Mouse (Mus musculus) liver, embryonic 13.5 days (tissue): Measurements from ENCODE around the gene Cops9. TPM values are rescaled to one million over a fixed set of nuclear protein-coding genes. Genes with fewer than 3 reads are reported as not detected.
A peak's percentile ranks its signal among the peaks of the same experiment; 100 is the strongest.

Source experiments
- ATAC-seq: fragments of 200-750 bp; cut with Nextera tagmentation; 2 replicates; pipeline ENCODE4 v1.8.0; 2017; ENCODE audit warnings: low read depth, mild to moderate bottlenecking, moderate number of reproducible peaks, moderate library complexity
- DNase-seq: peaks from one replicate; pipeline ENCODE4 v3.0.0; 2022
- H3K27ac ChIP-seq: fragments of 300-500 bp; sonication (generic); 2 replicates; pipeline ENCODE4 v1.5.1; 2015; ENCODE audit warnings: moderate library complexity, mild to moderate bottlenecking, inconsistent platforms
- H3K27me3 ChIP-seq: fragments of 300-500 bp; sonication (generic); 2 replicates; pipeline ENCODE4 v1.6.1; 2015; ENCODE audit warnings: mild to moderate bottlenecking, inconsistent platforms
- H3K36me3 ChIP-seq: fragments of 300-500 bp; sonication (generic); 2 replicates; pipeline ENCODE4 v1.6.1; 2015; ENCODE audit warnings: mild to moderate bottlenecking, inconsistent platforms
- H3K4me1 ChIP-seq: fragments of 300-500 bp; sonication (generic); replicated peaks from 2 replicates; pipeline ENCODE4 v1.6.1; 2015; ENCODE audit warnings: inconsistent platforms
- H3K4me2 ChIP-seq: fragments of 300-500 bp; sonication (generic); 2 replicates; pipeline ENCODE4 v1.6.1; 2015; ENCODE audit warnings: inconsistent platforms, mild to moderate bottlenecking, moderate library complexity
- H3K4me3 ChIP-seq: fragments of 300-500 bp; sonication (generic); replicated peaks from 2 replicates; pipeline ENCODE4 v1.5.1; 2015; ENCODE audit warnings: mild to moderate bottlenecking, inconsistent platforms
- H3K9ac ChIP-seq: fragments of 300-500 bp; sonication (generic); 2 replicates; pipeline ENCODE4 v1.6.1; 2015; ENCODE audit warnings: mild to moderate bottlenecking, inconsistent platforms
- H3K9me3 ChIP-seq: fragments of 300-500 bp; sonication (generic); replicated peaks from 2 replicates; pipeline ENCODE4 v1.6.1; 2016; ENCODE audit warnings: inconsistent platforms
- WGBS: fragments of 180-500 bp; shearing (Covaris S2); methylation state at CpG from one replicate; pipeline ENCODE4 v1.1.7; 2015; ENCODE audit not compliant: insufficient replicate concordance; 5-methylcytosine and 5-hydroxymethylcytosine counted together
- polyA plus RNA-seq: library from polyadenylated mRNA; unstranded; fragments of >200 nt; fragmentation: Nextera tagmentation; extraction: Ambion mirVana; gene quantifications from 2 replicates; pipeline ENCODE4 v1.2.1, GENCODE M21; 2015

The Cops9 gene
- polyA plus RNA-seq, 1 experiment from 2014 or later: 226 TPM

GRCm38 (mm10) chr1:92669430-92669829, 27.6 kb upstream of the Cops9 start:
- no peaks in the 10 kb centered on the region for H3K36me3 ChIP-seq
- H3K4me1 ChIP-seq: no peaks in the 10 kb centered on the region
- no peak overlapping the region for H3K27ac ChIP-seq
- ATAC-seq: no peak
- H3K27me3 ChIP-seq: no peaks in the 10 kb centered on the region
- DNase-seq: no peak
- H3K4me2 ChIP-seq: no peak overlapping the region
- no peaks in the 10 kb centered on the region for H3K9me3 ChIP-seq
- H3K4me3 ChIP-seq: no peak overlapping the region
- 66% methylated on average over 3 of the region's 3 CpGs for WGBS
- no peak overlapping the region for H3K9ac ChIP-seq

DNA sequence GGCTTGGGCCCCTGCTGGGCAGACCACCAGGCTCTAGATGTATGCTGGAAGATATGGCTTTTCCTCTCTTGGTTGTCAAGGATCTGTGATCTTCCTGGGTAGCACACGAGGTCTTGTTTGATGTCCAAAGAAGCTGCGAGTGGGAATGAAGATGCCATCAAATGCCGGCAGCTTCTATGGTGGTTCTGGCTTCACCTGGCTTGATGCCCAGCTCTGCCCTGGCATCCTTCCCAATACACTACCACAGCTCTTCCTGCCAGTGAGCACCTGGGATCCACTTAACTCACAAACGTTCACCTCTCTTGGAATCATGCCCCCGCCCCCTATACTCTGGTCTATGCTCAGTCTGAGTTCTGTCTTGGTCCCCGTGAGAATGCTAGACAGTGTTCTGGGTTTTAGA, 25.3 kb upstream of the Cops9 start:
- Histone ChIP-seq H3K9me3 (no peaks in the 10 kb centered on the region), H3K4me1 (no peaks in the 10 kb centered on the region), H3K4me2 (no peak overlapping the region), H3K4me3 (no peak overlapping the region), H3K36me3 (no peaks in the 10 kb centered on the region), H3K9ac (no peak overlapping the region), H3K27me3 (no peaks in the 10 kb centered on the region), H3K27ac (no peak overlapping the region)
- 68% methylated on average over 6 of the region's 6 CpGs for WGBS
- ATAC-seq: no peak
- no peak for DNase-seq

DNA sequence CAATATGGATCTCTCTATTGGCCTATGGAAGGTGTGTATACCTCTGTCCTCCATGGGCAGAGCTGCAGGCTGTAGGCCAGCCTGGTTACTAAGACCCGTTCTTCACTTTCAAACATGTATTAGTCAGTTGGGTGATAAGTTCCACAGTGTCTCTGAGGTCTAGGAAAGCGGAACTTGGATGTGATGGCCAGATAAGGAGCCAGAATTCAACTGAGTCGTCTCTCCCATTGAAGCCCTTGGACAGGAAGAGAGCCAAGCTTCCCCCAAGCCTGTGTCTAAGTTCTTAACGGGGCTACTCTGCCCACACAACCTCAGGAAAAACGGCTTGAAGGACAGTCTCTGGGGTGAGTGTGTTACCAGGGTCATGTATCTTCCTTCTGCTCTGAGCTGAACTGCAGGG, 17.6 kb upstream of the Cops9 start:
- Histone ChIP-seq H3K4me1 (no peaks in the 10 kb centered on the region), H3K9me3 (no peaks in the 10 kb centered on the region), H3K4me3 (no peak overlapping the region), H3K4me2 (no peak overlapping the region), H3K27me3 (no peaks in the 10 kb centered on the region), H3K27ac (no peak overlapping the region), H3K36me3 (no peaks in the 10 kb centered on the region), H3K9ac (no peak overlapping the region)
- WGBS: 10% methylated on average over 5 of the region's 5 CpGs
- DNase-seq: no peak
- ATAC-seq: no peak

GRCm38 (mm10) chr1:92657025-92657820, 15.4 kb upstream of the Cops9 start:
- H3K9me3 ChIP-seq: no peaks in the 10 kb centered on the region
- no peak overlapping the region for H3K27ac ChIP-seq
- no peak overlapping the region for H3K4me2 ChIP-seq
- H3K4me3 ChIP-seq: no peak overlapping the region
- no peak for ATAC-seq
- WGBS: 65% methylated on average over 11 of the region's 11 CpGs
- H3K4me1 ChIP-seq: no peaks in the 10 kb centered on the region
- no peak for DNase-seq
- H3K27me3 ChIP-seq: no peaks in the 10 kb centered on the region
- no peaks in the 10 kb centered on the region for H3K36me3 ChIP-seq
- H3K9ac ChIP-seq: no peak overlapping the region

DNA sequence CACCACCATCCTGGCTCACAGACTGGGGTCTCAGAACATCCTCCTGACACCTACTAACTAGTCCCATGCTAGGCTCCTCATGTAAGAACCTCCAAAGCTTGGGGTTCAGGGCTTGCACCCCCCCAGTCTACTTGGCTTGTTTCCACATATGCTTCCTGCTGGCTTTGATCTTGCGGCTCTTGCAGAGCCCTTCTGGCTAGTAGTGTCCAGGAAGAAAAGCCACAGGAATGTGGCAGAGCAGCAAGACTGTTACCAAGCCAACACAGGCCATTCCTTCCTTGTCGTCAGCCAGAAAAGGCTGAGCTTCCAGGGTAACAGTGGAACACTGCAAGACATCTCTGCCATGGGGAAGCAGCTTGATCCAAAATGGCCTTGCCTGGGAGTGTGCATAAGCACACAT, 12.9 kb upstream of the Cops9 start:
- Histone ChIP-seq H3K27me3 (no peaks in the 10 kb centered on the region), H3K9me3 (no peaks in the 10 kb centered on the region), H3K9ac (no peak overlapping the region), H3K27ac (no peak overlapping the region), H3K4me1 (no peaks in the 10 kb centered on the region), H3K4me3 (no peak overlapping the region), H3K36me3 (no peaks in the 10 kb centered on the region), H3K4me2 (no peak overlapping the region)
- DNase-seq (no peak), ATAC-seq (no peak)
- WGBS: 61% methylated on average over 2 of the region's 2 CpGs

DNA sequence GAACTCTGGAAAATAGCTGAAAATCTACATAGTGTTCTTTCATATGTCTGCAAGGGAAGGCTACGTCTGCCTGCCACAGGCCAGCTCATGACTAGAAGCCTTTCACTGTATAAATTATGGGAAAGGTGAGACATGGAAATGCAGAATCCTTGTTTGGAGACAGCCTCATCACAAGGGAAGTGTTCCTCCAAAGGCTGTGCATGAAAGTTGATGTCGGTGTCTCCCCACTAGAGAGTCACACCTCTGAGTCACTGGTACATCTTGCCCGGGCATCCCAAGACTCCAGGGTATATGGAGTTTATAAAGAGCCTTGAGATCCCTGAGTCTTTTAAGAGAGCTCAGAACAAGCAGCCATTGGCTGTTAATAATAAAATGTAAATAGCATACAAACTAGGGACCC, 11.4 kb upstream of the Cops9 start:
- peaks cover 5% of the 10 kb centered on the region; the same call in 1 of the 2 replicates for H3K4me1 ChIP-seq
- H3K9me3 ChIP-seq: no peaks in the 10 kb centered on the region
- H3K4me3 ChIP-seq: no peak overlapping the region
- no peaks in the 10 kb centered on the region for H3K27me3 ChIP-seq
- 68% methylated on average over 3 of the region's 3 CpGs for WGBS
- H3K9ac ChIP-seq: no peak overlapping the region
- no peak overlapping the region for H3K27ac ChIP-seq
- no peak for DNase-seq
- no peak for ATAC-seq
- H3K4me2 ChIP-seq: no peak overlapping the region
- H3K36me3 ChIP-seq: no peaks in the 10 kb centered on the region

DNA sequence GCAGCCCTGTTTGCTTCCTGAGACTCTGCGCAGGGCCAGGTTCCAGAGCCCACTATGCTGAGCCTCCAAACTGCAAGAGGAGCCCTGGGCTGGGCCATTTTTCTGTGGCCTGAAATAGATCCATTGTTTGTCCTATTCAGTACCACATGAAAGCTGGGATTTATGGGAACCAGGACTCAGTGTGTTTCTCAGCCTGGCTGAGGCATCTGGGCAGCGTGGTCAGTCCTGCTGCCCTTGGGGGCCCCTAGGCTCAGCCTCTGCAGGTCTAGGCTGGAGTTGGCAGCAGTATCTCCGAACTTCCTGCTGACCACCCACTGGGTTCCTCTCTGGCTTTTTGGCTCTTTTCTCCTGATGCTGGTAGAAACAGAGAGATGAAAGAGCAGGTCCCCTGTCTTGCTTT, 9.7 kb upstream of the Cops9 start:
- no peak overlapping the region for H3K9ac ChIP-seq
- no peak overlapping the region for H3K4me2 ChIP-seq
- ATAC-seq (no peak), DNase-seq (no peak)
- no peak overlapping the region for H3K27ac ChIP-seq
- peaks cover 12% of the 10 kb centered on the region; the same call in 1 of the 2 replicates for H3K4me1 ChIP-seq
- H3K36me3 ChIP-seq: no peaks in the 10 kb centered on the region
- no peaks in the 10 kb centered on the region for H3K27me3 ChIP-seq
- no peaks in the 10 kb centered on the region for H3K9me3 ChIP-seq
- 53% methylated on average over 3 of the region's 3 CpGs for WGBS
- H3K4me3 ChIP-seq: no peak overlapping the region

DNA sequence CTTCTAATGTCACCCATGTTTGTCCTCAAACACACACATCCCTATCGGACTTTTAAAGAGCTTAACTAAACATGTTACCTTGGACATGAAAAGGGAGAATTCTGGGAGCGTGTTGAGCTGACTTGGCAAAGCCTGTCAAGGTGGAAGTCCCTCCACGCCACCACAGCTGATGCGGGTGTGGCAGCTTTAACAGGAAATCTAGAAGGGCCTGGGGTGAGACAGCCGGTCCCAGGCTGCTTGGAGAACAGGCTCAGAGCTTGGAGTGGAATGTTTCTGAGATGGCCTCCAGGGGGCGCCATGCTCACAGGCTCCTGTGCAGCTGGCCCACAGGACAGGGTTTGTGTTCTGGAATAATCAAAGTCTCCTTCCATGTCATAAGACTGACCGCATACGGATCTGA, 6.9 kb upstream of the Cops9 start, which contains the start of gene Otos:
Gene Otos, minus strand, starts transcription at position 169 of the 400 bp plus-strand sequence.
- Histone ChIP-seq H3K9ac (no peak within 1 kb of the TSS), H3K27me3 (no peaks in the 10 kb centered on the region), H3K9me3 (no peaks in the 10 kb centered on the region), H3K27ac (no peak within 1 kb of the TSS), H3K4me1 (peaks cover 14% of the 10 kb centered on the region), H3K36me3 (no peaks in the 10 kb centered on the region), H3K4me3 (0 out of 2 replicates have a peak within 1 kb of the TSS, but pooled peaks have one; percentile 8), H3K4me2 (peak within 1 kb of the TSS; percentile 40)
- 14% methylated on average over 8 of the region's 8 CpGs for WGBS
- ATAC-seq (no peak), DNase-seq (peak; percentile 32)

DNA sequence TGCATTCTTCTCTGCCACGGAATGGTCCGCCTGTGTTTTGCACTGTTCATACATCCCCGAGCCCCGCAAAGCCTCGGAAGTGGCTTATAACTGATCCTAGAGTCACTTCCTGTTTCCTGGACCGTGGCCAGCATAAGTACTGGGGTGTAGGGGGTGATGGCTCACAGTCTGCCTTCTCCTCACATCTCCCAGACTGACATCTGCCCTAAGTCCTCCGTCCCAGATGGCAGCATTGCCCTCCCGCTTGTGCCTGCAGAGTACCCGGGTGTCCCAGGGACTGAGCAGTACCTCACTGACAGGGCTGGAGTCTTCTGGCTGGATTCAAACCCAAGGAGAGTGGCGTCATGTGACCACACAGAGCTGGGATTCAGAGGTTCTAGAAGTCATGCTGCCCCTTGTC, 6.4 kb upstream of the Cops9 start:
- no peak for DNase-seq
- ATAC-seq: no peak
- peaks cover 18% of the 10 kb centered on the region for H3K4me1 ChIP-seq
- H3K4me2 ChIP-seq: peak overlapping the region; percentile 40
- 0 out of 2 replicates have a peak overlapping the region, but pooled peaks have one; percentile 8 for H3K4me3 ChIP-seq
- H3K9me3 ChIP-seq: no peaks in the 10 kb centered on the region
- WGBS: 19% methylated on average over 10 of the region's 10 CpGs
- no peak overlapping the region for H3K27ac ChIP-seq
- H3K36me3 ChIP-seq: no peaks in the 10 kb centered on the region
- H3K27me3 ChIP-seq: no peaks in the 10 kb centered on the region
- H3K9ac ChIP-seq: no peak overlapping the region

GRCm38 (mm10) chr1:92647752-92648151, 6.0 kb upstream of the Cops9 start:
- no peak overlapping the region for H3K27ac ChIP-seq
- H3K9me3 ChIP-seq: no peaks in the 10 kb centered on the region
- H3K4me2 ChIP-seq: peak overlapping the region; percentile 40
- no peaks in the 10 kb centered on the region for H3K27me3 ChIP-seq
- ATAC-seq (peak; percentile 49; the same call in 1 of the 2 replicates), DNase-seq (peak; percentile 57)
- H3K4me3 ChIP-seq: 0 out of 2 replicates have a peak overlapping the region, but pooled peaks have one; percentile 8
- no peaks in the 10 kb centered on the region for H3K36me3 ChIP-seq
- 6% methylated on average over 8 of the region's 8 CpGs for WGBS
- H3K4me1 ChIP-seq: peaks cover 18% of the 10 kb centered on the region
- H3K9ac ChIP-seq: no peak overlapping the region

DNA sequence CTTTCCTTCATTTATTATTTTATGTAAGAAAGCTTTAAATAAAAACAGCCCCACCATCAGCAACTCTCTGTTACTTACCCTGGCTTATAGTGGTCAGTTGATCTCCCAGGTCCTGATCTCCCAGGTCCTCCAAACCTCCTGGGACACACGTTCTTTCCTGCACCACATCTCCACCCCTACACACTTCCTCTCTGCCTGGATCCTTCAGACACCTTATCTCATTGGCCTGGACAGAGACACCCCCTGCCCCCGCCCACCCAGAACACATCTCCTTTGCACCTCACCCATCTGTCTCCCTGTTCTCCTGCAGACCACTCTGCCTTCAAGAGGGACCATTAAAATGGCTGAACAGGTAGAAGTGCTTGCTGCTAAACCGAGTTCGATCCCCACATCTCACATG, 5.2 kb upstream of the Cops9 start:
- DNase-seq: no peak
- Histone ChIP-seq H3K4me3 (no peak overlapping the region), H3K4me1 (peaks cover 22% of the 10 kb centered on the region), H3K9me3 (no peaks in the 10 kb centered on the region), H3K27me3 (no peaks in the 10 kb centered on the region), H3K27ac (no peak overlapping the region), H3K9ac (no peak overlapping the region), H3K36me3 (no peaks in the 10 kb centered on the region), H3K4me2 (no peak overlapping the region)
- 47% methylated on average over 4 of the region's 4 CpGs for WGBS
- no peak for ATAC-seq

DNA sequence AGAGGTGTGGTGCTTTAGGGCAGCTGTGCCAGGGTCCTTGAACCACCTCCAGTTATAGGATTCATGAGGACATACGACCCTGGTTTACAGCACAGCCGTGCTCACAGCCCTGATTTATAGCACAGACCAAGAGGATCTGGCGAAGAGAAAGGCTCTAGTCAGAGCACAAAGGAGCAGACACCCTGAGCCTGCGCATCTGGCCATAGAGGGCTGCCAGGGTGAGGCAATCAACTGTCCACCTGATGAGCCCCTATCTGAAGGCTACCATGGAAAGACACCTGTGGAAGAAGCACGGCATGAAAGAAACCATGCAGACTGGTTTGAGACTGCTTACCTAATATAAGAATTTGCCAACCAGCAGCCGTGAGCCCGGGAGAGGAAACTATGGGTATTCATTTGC, 4.8 kb upstream of the Cops9 start:
- Histone ChIP-seq H3K4me2 (no peak overlapping the region), H3K9ac (no peak overlapping the region), H3K27ac (no peak overlapping the region), H3K9me3 (no peaks in the 10 kb centered on the region), H3K27me3 (no peaks in the 10 kb centered on the region), H3K4me1 (peaks cover 23% of the 10 kb centered on the region), H3K36me3 (no peaks in the 10 kb centered on the region), H3K4me3 (no peak overlapping the region)
- no peak for DNase-seq
- ATAC-seq: no peak
- WGBS: 63% methylated on average over 7 of the region's 7 CpGs
